Mouse (Mus musculus) liver, adult 2 months (tissue): Measurements from ENCODE around the gene Kcnn3.

Experiments used
- CTCF ChIP-seq: fragments of 200-500 bp; IDR thresholded peaks from 2 replicates; pipeline ENCODE4 v1.5.1; 2011; ENCODE audit warnings: low read depth, low read length, control low read depth
- POLR2A ChIP-seq: fragments of 200-500 bp; IDR thresholded peaks from 2 replicates; pipeline ENCODE4 v1.6.1; 2011; ENCODE audit warnings: low read length, control low read depth; ENCODE audit not compliant: insufficient read depth; ENCODE audit errors: extremely low read depth

GRCm38 (mm10) chr3:89603300-89603699 lies 83.3 kb downstream of the Kcnn3 start:
- TF ChIP-seq CTCF (no peak), POLR2A (no peak)
